Mouse (Mus musculus) heart, embryonic 13.5 days (tissue): Measurements from ENCODE around the gene Ptpra. TPM values are rescaled to one million over a fixed set of nuclear protein-coding genes. Genes with fewer than 3 reads are reported as not detected.

ENCODE experiments used
- ATAC-seq: fragments of 200-750 bp; cut with Nextera tagmentation; 2 replicates; pipeline ENCODE4 v1.8.0; 2017; ENCODE audit warnings: moderate TSS enrichment; ENCODE audit not compliant: insufficient number of reproducible peaks, low FRiP score, low TSS enrichment; ENCODE audit errors: extremely low read depth
- H3K27ac ChIP-seq: fragments of 300-500 bp; sonication (generic); replicated peaks from 2 replicates; pipeline ENCODE4 v1.5.1; 2015; ENCODE audit warnings: moderate library complexity, mild to moderate bottlenecking, inconsistent platforms
- H3K27me3 ChIP-seq: fragments of 300-500 bp; sonication (generic); replicated peaks from 2 replicates; pipeline ENCODE4 v1.6.1; 2015; ENCODE audit warnings: mild to moderate bottlenecking, inconsistent platforms
- H3K36me3 ChIP-seq: fragments of 300-500 bp; sonication (generic); 2 replicates; pipeline ENCODE4 v1.6.1; 2015; ENCODE audit warnings: mild to moderate bottlenecking, inconsistent platforms
- H3K4me1 ChIP-seq: fragments of 300-500 bp; sonication (generic); 2 replicates; pipeline ENCODE4 v1.6.1; 2015; ENCODE audit warnings: inconsistent platforms
- H3K4me2 ChIP-seq: fragments of 300-500 bp; sonication (generic); 2 replicates; pipeline ENCODE4 v1.6.1; 2015; ENCODE audit warnings: inconsistent platforms, mild to moderate bottlenecking, moderate library complexity
- H3K4me3 ChIP-seq: fragments of 300-500 bp; sonication (generic); 2 replicates; pipeline ENCODE4 v1.5.1; 2015; ENCODE audit warnings: moderate library complexity, mild to moderate bottlenecking, inconsistent platforms
- H3K9ac ChIP-seq: fragments of 300-500 bp; sonication (generic); 2 replicates; pipeline ENCODE4 v1.6.1; 2015; ENCODE audit warnings: inconsistent platforms, mild to moderate bottlenecking, moderate library complexity
- H3K9me3 ChIP-seq: fragments of 300-500 bp; sonication (generic); 2 replicates; pipeline ENCODE4 v1.6.1; 2016; ENCODE audit warnings: inconsistent platforms
- WGBS: fragments of 180-500 bp; shearing (Covaris S2); methylation state at CpG from one replicate; pipeline ENCODE4 v1.1.7; 2015; ENCODE audit warnings: mixed read lengths; 5-methylcytosine and 5-hydroxymethylcytosine counted together
- polyA plus RNA-seq: library from polyadenylated mRNA; unstranded; fragments of >200 nt; fragmentation: Nextera tagmentation; extraction: Ambion mirVana; gene quantifications from 2 replicates; pipeline ENCODE4 v1.2.1, GENCODE M21; 2015

Gene Ptpra
- 64.0 and 64.6 TPM in 2 replicates for polyA plus RNA-seq

- Histone ChIP-seq H3K36me3 (peaks cover 5% of the 10 kb centered on the region; the same call in 1 of the 2 replicates), H3K4me2 (peak within 1 kb of the TSS; percentile 77), H3K27me3 (peaks cover 6% of the 10 kb centered on the region), H3K4me3 (peak within 1 kb of the TSS; percentile 86), H3K9ac (peak within 1 kb of the TSS; percentile 93), H3K4me1 (peaks cover 41% of the 10 kb centered on the region), H3K27ac (peak within 1 kb of the TSS; percentile 86), H3K9me3 (no peaks in the 10 kb centered on the region)
- peak; percentile 92 for ATAC-seq
- WGBS = 0% methylated on average over 50 of the region's 50 CpGs
Measured at GRCm38 (mm10) chr2:130449794-130450433, at the start of gene Ptpra. TSS of gene Ptpra (plus strand) at chr2:130450278.

GRCm38 (mm10) chr2:130401891-130402290 is 48.2 kb upstream of the Ptpra start:
- H3K4me3 ChIP-seq = no peak overlapping the region
- H3K4me1 ChIP-seq = peaks cover 7% of the 10 kb centered on the region
- no peak for ATAC-seq
- H3K27ac ChIP-seq = no peak overlapping the region
- 67% methylated on average over 4 of the region's 4 CpGs for WGBS
- H3K9ac ChIP-seq = no peak overlapping the region
- H3K36me3 ChIP-seq = no peaks in the 10 kb centered on the region
- no peaks in the 10 kb centered on the region for H3K9me3 ChIP-seq
- no peak overlapping the region for H3K4me2 ChIP-seq
- peaks cover 16% of the 10 kb centered on the region for H3K27me3 ChIP-seq

- Histone ChIP-seq H3K4me3 (no peak within 1 kb of the TSS), H3K27me3 (no peaks in the 10 kb centered on the region; the same call in 1 of the 2 replicates), H3K9me3 (no peaks in the 10 kb centered on the region), H3K27ac (no peak within 1 kb of the TSS), H3K4me2 (no peak within 1 kb of the TSS), H3K4me1 (peaks cover 5% of the 10 kb centered on the region; the same call in 1 of the 2 replicates), H3K36me3 (no peaks in the 10 kb centered on the region), H3K9ac (no peak within 1 kb of the TSS)
- 87% methylated on average over 1 of the region's 1 CpGs for WGBS
- no peak for ATAC-seq
Measured at GRCm38 (mm10) chr2:130404939-130405338, 45.1 kb upstream of the Ptpra start, which contains the start of the genes Gm28372 and 1700020A23Rik. TSS of gene Gm28372 (plus strand) at chr2:130405239. TSS of gene 1700020A23Rik (plus strand) at chr2:130405259.

- Histone ChIP-seq H3K27me3 (no peaks in the 10 kb centered on the region; the same call in 1 of the 2 replicates), H3K36me3 (no peaks in the 10 kb centered on the region), H3K9ac (no peak within 1 kb of the TSS), H3K4me1 (peaks cover 5% of the 10 kb centered on the region; the same call in 1 of the 2 replicates), H3K4me3 (no peak within 1 kb of the TSS), H3K9me3 (no peaks in the 10 kb centered on the region), H3K4me2 (no peak within 1 kb of the TSS), H3K27ac (no peak within 1 kb of the TSS)
- ATAC-seq = no peak
- 55% methylated on average over 2 of the region's 2 CpGs for WGBS
Measured at GRCm38 (mm10) chr2:130406178-130406577, 43.9 kb upstream of the Ptpra start, which contains the start of gene Tmem239. TSS of gene Tmem239 (plus strand) at chr2:130406478.

- Histone ChIP-seq H3K27ac (no peak overlapping the region), H3K9me3 (no peaks in the 10 kb centered on the region), H3K4me1 (peaks cover 5% of the 10 kb centered on the region; the same call in 1 of the 2 replicates), H3K36me3 (no peaks in the 10 kb centered on the region), H3K4me3 (no peak overlapping the region), H3K4me2 (no peak overlapping the region), H3K27me3 (no peaks in the 10 kb centered on the region; the same call in 1 of the 2 replicates), H3K9ac (no peak overlapping the region)
- no peak for ATAC-seq
- WGBS = 20% methylated on average over 6 of the region's 6 CpGs
Measured at GRCm38 (mm10) chr2:130408194-130408593, 41.9 kb upstream of the Ptpra start.

GRCm38 (mm10) chr2:130411558-130412495 is 38.3 kb upstream of the Ptpra start:
- WGBS = 35% methylated on average over 16 of the region's 16 CpGs

GRCm38 (mm10) chr2:130412775-130413174 is 37.3 kb upstream of the Ptpra start:
- Histone ChIP-seq H3K4me3 (no peak overlapping the region), H3K4me2 (no peak overlapping the region), H3K9me3 (no peaks in the 10 kb centered on the region), H3K9ac (no peak overlapping the region), H3K27me3 (no peaks in the 10 kb centered on the region), H3K36me3 (no peaks in the 10 kb centered on the region), H3K27ac (no peak overlapping the region), H3K4me1 (peaks cover 5% of the 10 kb centered on the region; the same call in 1 of the 2 replicates)
- no peak for ATAC-seq
- WGBS = 74% methylated on average over 3 of the region's 3 CpGs

More at GRCm38 (mm10) chr2:130411558-130412495, 38.3 kb upstream of the Ptpra start:
- H3K9me3 ChIP-seq = no peaks in the 10 kb centered on the region
- no peaks in the 10 kb centered on the region for H3K27me3 ChIP-seq
- H3K36me3 ChIP-seq = no peaks in the 10 kb centered on the region
- H3K4me3 ChIP-seq = no peak overlapping the region
- peaks cover 5% of the 10 kb centered on the region; the same call in 1 of the 2 replicates for H3K4me1 ChIP-seq
- H3K27ac ChIP-seq = no peak overlapping the region
- peak overlapping the region; percentile 0; the same call in 1 of the 2 replicates for H3K4me2 ChIP-seq
- no peak; the same call in 1 of the 2 replicates for ATAC-seq
- H3K9ac ChIP-seq = no peak overlapping the region

GRCm38 (mm10) chr2:130414094-130414856 is 35.8 kb upstream of the Ptpra start:
- no peaks in the 10 kb centered on the region for H3K27me3 ChIP-seq
- ATAC-seq = no peak
- H3K27ac ChIP-seq = no peak overlapping the region
- H3K4me1 ChIP-seq = no peaks in the 10 kb centered on the region
- H3K4me2 ChIP-seq = no peak overlapping the region
- H3K36me3 ChIP-seq = peaks cover 9% of the 10 kb centered on the region
- H3K4me3 ChIP-seq = no peak overlapping the region
- 64% methylated on average over 6 of the region's 6 CpGs for WGBS
- no peak overlapping the region for H3K9ac ChIP-seq
- H3K9me3 ChIP-seq = no peaks in the 10 kb centered on the region

- Histone ChIP-seq H3K4me2 (no peak overlapping the region), H3K9me3 (no peaks in the 10 kb centered on the region), H3K4me3 (no peak overlapping the region), H3K27me3 (0 out of 2 replicates have a peak, but pooled peaks cover 3% of the 10 kb centered on the region), H3K36me3 (peaks cover 31% of the 10 kb centered on the region), H3K9ac (no peak overlapping the region), H3K4me1 (peaks cover 14% of the 10 kb centered on the region), H3K27ac (no peak overlapping the region)
- ATAC-seq = no peak
- WGBS = 94% methylated on average over 26 of the region's 26 CpGs
Measured at GRCm38 (mm10) chr2:130421781-130422620, 28.1 kb upstream of the Ptpra start.
